Mouse (Mus musculus): Measurements from ENCODE around the gene Cep70. TPM values are rescaled to one million over a fixed set of nuclear protein-coding genes. Genes with fewer than 3 reads are reported as not detected.

Cep70 gene
- 7.6 and 7.7 TPM in 2 replicates for polyA plus RNA-seq (2012; rRNA removed)

DNA sequence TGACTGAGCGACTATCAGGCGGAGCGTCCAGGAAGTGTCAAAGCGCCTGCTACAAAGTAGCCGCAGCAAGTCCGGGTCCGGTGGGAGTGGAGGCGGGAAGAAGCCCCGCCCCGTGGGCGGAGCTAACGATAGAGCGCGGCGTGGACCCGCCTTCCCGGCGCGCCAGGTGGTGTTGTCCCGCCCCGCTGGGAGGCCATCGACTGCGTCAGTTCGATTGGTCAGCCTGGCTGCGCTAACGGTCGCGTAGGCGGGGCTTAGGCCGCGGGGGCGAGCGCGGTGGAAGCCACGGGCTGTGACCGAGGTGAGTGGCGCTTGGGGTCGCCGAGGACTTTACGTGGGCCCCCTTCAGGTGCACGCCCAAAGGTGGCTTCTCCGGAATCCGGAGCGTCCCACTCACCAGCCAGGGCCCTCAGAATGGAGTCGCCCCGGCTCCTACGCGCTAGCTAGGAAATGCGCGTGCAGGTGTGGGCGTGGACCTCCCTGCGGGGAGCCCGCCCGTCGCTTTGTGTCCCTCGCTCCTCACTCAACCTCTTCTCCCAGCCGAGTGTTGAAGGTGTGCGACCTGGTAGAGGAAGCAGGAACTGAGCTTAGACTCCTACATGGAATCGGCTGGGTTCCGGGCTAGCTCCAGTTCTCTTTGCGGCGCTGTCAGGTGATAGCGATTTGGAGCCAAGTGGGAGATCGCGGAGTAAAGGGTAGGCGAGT, at the start of gene Cep70:
TSS of gene Cep70 (plus strand) at position 178 of the 705 bp plus-strand sequence.
- DNase-seq (ENCODE audit: low read depth): no peak

DNA sequence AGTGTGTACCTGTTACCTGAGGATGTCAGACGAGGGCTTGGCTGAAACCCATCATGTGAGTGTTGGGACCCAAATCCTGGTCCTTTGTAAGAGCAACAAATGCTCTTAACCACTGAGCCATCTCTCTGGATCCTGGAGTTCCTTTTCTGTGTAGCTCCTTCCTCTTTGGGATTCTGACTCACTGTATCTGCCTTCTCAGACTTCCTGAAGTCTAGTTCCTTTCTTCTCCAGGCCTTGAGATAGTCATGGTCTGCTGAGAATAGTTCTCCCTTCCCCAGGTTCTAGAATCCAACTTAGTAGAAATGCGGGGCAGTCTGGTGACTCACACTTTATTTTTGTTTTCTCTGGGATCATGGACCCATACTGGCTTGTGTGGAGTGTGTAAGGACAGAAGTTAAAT, 30.5 kb upstream of the Cep70 start:
- DNase-seq (ENCODE audit: low read depth): no peak

DNA sequence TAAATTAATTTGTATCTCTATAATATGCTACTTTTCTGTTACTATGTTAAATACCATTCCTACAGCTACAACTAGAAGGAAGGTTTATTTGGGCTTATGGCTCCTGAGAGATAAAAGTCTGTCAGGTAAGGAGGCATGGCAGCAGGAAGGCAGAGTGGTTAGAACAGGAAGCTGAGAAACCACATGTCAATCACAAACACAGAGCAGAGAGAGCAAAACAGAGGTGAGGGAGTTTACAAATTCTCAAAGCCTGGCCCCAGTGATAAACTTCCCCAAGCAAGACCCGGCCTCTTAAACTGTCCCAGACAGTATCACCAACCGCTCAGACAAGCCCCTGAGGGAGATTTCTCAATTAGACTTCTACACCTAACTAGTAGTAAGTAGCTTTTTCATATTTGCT, 27.0 kb upstream of the Cep70 start:
- DNase-seq (ENCODE audit: low read depth): no peak

DNA sequence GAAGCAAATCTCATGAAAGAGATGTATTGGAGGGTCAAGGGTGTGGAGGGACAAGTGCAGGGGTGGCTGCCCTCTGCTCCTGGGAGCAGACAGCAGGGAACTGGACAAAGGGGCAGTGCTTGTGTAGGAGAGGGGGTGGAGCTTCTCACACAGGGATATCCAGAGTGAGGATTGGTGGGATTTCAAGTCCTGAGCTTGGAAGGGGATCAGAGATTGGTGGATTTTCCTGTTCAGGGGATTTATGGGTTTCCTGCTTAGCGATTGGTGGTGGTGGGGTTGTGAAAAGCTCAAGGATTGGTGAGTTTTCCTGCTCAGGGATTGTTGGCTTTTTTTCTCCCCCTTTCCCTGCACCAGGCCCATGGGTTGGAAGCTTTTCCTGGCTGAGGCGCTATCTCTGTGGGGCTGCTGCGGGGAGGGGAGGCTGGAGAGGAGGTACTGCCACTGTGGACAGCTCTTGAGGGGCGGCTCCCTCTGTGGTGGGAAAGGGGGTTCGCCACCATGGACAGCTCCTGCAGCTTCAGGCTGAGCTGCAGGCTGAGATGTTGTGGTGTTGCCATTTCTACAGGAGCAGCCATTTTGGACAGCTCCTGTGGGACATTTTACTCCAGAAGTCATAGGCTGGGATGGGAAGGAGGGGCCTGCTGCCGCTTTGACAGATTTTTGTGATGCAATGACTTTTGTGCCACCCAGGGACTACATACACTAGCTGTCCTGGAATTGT, 25.0 kb upstream of the Cep70 start:
- no peak for DNase-seq (ENCODE audit: low read depth)

DNA sequence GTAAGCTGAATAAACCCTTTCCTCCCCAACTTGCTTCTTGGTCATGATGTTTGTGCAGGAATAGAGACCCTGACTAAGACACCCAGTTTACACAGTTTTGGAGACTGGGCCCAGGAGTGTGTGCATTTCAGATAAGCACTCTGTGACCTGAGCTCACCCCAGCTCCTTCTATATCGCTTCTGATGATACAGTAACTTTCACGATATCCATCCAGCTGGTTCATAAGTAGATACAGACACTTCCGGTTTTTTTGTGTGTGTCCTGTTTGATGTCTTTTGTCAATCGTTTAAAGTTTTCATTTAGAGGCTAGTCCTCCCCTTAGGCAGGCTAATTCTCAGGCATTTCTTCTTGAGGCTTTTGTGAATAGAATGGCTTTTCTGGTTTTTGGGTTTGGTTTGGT, 21.5 kb upstream of the Cep70 start:
- DNase-seq (ENCODE audit: low read depth): no peak

DNA sequence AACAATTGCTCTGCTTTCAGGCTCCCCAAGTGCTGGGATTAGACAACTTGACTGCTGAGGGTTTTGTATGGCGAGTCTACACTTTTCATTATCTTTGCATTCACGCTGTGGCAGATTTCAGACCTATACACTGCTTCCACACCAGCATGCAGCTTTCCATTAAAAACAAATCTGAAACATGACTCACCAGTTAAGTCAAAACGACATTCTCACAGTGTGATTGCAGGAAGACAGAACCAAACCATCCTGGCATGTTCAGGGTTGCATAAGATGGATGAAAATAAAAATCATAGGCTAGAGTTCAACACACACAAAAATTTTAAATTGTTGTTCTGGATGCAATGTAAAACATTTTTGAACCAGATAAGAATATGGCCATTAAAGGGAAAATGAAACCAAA, 18.6 kb upstream of the Cep70 start:
- no peak for DNase-seq (ENCODE audit: low read depth)

DNA sequence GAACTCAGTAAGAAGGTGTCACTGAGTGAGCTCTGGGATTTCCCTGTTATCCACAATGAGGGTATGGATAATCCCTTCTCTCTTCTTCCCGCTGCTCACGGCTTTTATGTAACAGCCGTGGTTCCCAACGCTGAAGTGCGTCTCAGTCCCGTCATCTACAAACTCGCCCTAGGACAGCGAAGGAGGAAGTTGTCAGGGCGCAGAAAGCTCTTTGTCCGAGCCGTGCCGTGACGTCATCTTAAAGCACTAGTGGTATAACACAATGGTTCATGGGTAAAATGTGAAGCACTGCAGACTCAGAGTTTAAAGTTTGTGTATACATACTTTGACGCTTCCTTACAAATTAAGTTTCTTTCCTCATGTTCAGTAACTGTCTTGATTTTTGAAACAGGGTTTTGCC, 13.7 kb upstream of the Cep70 start:
- no peak for DNase-seq (ENCODE audit: low read depth)

DNA sequence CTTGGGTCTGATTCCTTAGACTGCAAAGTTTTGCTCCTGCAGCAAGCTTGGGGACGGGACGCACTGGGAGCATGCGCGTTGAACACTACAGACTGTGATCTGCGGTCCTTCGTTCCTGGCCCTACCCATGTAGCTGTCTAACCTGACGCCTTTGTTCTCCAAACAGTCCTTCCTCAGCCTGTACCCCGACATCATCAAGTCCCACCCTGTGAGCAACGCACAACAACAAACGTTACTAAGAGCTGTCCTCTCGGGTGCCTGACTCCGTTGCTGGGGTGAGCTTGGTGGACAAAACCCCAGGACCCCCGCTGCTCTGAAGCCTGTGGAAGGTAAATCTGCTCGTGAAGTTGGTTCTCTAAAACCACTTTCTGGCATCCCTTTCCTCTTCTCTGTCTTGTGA, 6.0 kb upstream of the Cep70 start, which contains the start of gene Faiml:
TSS of gene Faiml (minus strand) at position 101 of the 400 bp plus-strand sequence.
- DNase-seq (ENCODE audit: low read depth): no peak

DNA sequence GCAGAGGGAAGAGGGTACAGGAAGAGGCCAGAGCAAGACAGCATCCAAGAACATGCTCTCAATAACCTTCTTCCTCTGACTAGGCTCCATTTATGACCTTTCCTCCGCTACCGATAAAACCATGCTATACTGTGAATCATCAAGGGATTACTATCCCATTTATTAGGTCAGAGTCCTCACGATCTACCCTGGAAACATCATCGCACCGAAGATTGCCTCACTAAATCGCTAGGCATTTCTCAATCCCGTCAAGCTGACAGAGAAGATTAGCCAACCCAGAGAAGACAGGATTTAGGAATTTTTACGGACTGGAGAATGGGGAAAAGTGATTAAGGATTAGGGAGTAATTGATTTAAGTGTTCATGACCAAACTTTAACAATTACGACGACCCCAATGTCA, 4.9 kb upstream of the Cep70 start:
- no peak for DNase-seq (ENCODE audit: low read depth)

DNA sequence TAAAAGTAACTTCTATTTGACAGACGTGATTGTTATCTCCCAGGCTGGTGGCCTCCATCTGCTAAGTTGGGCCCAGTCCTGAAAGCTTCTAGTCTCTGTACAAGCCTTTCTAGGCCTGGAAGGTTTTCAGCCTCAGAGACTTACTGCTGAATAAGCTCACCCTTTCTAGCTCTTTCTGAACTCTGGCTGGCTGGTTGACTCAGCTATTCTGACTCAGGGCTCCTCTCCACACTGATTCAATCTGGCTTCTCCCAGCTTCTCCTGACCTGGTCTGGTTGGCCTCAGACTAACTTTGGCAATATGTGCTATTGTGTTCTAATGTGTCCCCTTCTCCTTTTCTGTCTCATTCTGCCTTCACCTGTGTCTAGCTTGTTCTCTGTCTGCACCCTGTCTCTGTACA, 3.9 kb upstream of the Cep70 start:
- DNase-seq (ENCODE audit: low read depth): no peak

DNA sequence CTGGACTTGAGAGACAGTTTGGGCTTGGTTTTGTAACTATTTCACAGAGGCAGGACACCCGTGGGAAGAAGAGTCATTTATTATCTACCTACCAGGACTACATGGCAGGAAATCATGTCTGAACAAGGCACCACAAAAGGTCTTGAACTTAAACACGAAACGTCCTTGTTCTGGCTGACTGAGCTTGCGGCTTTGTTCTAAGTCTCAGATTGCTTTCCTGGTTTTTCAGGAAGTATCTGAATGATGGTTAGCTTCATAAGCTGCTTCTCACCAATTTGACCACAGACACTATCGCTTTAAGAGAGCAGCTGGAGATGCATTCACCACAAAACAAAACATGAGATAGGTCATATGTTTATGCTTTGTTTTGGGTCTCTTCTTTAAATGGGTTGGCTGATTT, 2.6 kb upstream of the Cep70 start:
- DNase-seq (ENCODE audit: low read depth): no peak

DNA sequence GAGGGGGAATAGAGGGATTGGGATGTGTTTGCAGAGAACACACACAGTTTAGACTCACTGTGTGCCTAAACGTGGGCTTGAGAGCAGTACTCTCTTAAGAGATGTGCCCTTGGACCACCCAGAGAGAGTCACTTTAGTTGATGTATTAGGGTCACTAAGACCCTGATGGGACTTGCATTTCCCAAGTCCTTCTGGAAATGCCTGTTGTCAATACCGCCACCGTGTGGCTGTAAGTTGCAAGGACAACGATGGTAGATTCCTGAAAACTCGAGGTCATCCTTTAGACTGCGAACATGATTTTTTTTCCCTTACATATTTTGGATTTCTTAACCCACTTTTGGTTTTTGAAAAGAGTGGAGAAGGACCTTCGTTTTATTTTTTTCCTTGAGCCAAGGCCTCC, 1.1 kb upstream of the Cep70 start:
- DNase-seq (ENCODE audit: low read depth): no peak

DNA sequence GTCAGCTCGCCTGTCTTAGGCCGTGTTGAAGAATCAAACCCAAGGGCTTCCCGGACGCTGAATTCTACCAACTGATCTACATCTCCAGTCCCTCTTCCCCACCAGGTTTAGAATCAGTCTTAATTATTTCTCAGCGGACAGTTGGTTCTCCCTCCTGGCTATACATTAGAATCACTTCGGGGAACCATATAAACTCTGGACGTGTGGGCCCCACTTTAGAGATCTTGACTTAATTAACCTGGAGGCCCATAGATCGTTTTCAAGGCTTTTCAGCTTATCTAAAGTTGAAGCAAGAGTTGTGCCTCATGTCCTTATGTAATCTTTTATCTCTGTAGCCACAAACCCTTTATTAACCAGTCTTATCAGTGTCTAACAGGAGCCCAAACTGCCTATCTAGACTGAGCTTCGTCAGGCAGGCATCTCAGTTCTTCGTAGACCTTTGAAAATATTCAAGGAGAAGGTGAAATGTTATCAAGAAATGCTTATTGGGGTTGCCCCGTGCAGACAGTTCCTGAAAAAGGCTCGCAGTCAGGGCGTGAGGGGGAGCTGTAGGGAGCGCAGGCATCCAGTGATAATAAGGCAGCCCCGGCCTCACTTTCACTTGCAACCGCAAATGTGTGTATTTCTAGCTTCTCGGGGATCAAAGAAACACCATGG, 506 bp upstream of the Cep70 start:
- no peak for DNase-seq (ENCODE audit: low read depth)

DNA sequence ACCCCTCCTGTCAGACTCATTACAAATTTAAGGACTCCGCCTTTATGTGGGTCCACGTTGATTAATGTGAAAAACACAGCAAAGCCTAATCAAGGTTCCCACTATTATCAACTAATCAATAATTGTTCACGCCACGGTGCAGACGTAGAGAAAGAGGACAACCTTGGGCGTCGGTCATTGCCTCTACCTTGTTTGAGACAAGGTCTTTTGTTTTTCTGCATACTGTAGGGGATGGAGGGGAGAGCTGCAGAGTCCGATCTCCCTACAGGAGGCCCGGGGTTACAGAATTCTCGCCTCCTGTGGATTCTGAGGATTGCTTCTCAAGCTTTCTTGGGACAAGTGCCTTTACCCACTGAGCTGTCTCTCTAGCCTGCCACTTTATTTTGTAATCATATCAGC, 727 bp downstream of the Cep70 start:
- DNase-seq (ENCODE audit: low read depth): no peak

DNA sequence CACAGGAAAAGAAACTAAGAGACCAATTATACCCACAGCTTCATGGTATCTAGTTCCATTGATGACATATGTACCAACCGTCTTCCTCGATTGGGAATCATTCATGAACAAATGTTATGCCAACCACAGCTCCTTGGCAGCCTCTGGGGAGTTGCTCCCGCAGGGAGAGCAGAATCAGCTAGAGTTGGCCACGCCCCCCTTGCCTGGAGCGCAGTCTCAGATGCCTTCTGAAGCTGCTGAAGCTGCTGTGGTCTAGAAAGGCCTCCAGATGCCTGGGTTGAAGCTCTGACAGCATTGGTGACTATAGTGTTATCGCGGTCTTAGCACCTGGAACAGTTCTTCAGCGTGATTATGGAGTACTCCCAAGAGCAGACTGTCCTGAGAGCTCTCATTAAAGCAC, 5.1 kb downstream of the Cep70 start:
- no peak for DNase-seq (ENCODE audit: low read depth)

DNA sequence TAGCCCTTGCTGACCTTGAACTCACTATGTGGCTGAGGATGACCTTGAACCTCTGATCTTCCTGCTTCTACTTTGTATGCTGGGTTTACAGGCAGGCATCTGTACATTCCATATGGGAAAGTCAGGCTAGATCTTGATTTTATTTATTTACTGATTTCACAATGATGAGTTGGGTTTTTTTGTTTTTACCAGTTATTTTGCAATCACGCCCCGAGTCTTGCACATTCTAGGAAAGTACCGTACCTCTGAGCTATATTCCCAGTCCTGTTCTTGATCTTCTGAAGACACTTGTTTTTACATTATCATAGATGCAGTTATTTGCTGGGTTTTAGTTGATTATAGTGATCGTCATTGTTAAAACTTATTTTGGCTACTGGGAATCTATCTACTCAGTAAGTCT, 5.7 kb downstream of the Cep70 start:
- no peak for DNase-seq (ENCODE audit: low read depth)

DNA sequence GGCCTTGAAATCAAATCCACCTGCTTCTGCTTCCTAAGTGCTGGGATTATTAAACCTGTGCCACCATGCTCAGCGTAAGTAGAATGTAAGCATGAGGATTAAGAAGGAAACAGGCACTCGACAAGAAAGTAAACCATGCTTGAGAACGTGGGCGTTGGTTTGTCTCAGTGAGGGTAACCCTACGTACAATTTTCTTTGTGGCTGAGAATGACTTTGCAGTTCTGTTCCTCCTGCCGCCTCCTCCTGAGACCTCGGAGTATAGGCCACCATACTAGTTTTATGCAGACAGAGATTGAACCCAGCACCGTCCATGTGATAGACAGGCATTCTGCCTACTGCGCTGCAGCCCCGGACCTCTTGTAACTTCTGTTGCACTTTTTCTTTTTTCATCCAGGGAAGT, 10.7 kb downstream of the Cep70 start:
- DNase-seq (ENCODE audit: low read depth): no peak

DNA sequence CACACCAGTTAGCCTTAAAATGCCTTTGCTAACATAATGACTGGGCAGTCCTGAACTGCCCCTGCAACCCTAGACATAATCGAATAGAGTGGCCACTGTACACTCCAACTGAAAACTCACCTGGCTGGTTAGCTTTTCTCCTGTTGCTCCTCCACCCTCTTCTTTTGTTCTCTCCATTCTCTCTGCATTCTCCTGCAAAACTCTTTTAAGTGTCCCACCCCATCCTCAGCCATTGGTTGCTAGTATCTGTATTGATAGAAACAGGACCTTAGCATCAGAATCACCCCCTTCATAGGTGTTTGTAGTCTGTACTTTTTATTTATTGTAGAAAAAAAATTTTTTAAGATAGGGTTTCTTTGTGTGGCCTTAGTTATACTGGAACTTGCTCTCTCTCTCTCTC, 13.0 kb downstream of the Cep70 start:
- DNase-seq (ENCODE audit: low read depth): no peak

DNA sequence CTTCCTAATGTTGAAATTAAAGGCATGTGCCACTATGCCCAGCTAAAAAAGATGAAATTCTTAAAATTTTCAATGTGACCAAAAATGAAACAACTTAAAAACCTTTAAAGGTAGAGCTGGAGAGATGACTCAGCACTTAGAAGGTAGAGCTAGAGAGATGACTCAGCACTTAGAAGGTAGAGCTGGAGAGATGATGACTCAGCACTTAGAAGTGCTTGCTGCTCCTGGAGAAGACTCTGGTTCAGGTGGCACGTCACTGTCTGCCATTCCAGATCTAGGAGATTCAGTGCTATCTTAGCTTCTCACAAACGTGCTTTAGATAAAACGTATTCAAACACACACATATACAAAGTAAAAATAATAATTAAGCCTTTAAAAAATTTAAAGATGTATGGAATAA, 13.7 kb downstream of the Cep70 start:
- DNase-seq (ENCODE audit: low read depth): no peak

DNA sequence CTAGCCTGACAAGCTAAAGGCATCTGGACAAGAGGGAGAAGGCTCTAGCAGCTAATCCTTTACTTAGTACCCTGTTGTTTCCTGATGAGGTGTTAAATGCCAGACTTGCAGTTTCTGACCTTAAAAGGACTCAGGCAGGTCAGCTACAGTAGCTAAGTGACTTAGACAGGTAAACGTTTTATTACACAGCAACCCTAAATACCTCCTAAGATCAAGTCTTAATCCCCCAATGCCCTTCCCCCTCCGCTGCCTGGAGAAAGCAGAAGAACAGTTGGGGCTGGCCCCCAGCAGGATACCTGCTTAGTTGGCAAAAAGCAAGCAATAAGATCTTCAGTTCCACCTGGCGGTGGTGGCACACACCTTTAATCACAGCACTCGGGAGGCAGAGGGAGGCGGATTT, 15.7 kb downstream of the Cep70 start:
- no peak for DNase-seq (ENCODE audit: low read depth)

DNA sequence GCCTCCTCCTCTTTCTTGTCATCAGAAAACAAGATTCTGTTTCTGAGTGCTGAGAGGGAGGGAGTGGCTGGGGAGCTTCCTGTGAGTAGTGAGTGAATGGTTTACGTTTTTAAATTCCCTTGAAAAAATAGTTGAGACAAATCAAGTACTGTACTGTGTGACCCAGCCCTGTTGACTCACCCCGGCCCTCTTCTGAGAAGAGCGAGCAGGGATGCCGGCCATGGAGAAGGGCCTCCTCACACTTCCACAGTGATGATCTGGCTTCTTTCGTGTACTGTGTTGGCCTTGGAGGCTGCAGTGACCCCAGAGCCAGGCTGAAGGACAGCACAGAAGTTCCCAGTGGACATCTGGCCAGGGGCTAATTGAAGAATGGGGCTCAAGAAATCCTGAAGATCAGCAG, 61.1 kb downstream of the Cep70 start:
- no peak for DNase-seq (ENCODE audit: low read depth)

DNA sequence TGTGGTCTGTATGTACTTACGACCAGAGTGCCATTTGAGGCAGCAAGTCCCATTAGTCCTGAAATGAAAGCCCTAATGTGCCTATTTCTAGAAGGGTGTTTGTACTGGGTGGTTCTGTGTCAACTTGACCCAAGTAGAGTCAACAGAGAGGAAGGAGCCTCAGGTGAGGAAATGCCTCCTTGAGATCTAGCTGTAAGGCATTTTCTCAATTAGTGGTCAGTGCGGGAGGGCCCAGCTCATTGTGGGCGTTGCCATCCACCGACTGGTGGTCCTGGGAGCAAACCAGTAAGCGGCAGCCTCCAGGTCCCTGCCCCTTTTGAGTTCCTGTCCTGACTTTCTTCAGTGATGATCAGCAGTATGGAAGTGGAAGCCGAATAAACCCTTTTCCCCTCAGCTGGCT, 63.1 kb downstream of the Cep70 start:
- no peak for DNase-seq (ENCODE audit: low read depth)

DNA sequence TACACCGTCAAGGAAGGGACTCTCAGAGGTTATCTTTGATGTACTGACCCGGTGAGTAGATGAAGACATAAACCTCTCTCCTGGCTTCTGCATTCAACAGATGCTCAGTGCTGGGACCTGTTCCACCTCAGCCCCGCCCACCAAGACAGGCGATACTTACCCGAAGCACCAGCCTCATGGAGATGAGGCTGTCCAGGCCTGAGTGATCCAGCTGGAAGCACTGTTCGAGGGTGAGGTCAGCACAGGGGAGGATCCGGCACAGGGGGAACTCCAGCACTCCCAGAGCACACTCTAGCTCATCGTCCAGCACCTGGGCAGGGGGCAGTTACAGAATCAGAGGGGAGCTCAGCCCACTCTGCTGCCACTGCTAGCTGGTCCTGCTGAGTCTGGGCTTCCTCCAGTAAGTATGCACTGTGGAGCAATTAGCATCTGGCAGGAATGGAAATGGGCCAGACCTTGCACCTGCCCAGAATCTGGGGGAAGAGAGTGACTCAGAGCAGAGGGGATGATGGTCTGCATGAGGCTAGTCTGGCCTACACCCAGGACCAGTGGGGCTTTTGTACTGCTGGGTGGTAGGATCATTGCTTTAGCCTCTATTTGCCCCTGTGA, 76.3 kb downstream of the Cep70 start:
- DNase-seq (ENCODE audit: low read depth): no peak
